25 mouse cellular contexts compared by ENCODE assay signal in genomic region chr6:128416169-128416568, GRCm38 (mm10). TPM values are rescaled to one million over a fixed set of nuclear protein-coding genes. Genes with fewer than 3 reads are reported as not detected.
"Had no signal": no experiment of that assay in that cellular context is flagged by ENCODE, and none has a peak within 500 bp of the region (broad histone marks: within the 10 kb centered on the region; RNA-seq: fewer than 3 reads in every experiment).

No protein-coding gene starts in this region.

- H3K4me1 ChIP-seq: neural tube, embryonic 13.5 days; stomach, embryonic 15.5 days had no signal

- H3K27me3 ChIP-seq: neural tube, embryonic 13.5 days; neural tube, embryonic 15.5 days; stomach, embryonic 15.5 days had no signal

- H3K9me3 ChIP-seq: neural tube, embryonic 13.5 days; neural tube, embryonic 15.5 days; stomach, embryonic 15.5 days had no signal

- DNase-seq: retina, postnatal 1 day; right cerebral cortex, adult 18-20 months; right cerebral cortex, postnatal 14 days; right cerebral cortex, postnatal 25 days; right cerebral cortex, postnatal 4 days; spleen, adult 18-20 months; thymus, adult 18-20 months; thymus, adult 2 months; thymus, postnatal 14 days; thymus, postnatal 25 days; thymus, postnatal 36 days; thymus, postnatal 4 days had no signal

- H3K9ac ChIP-seq: neural tube, embryonic 13.5 days; neural tube, embryonic 15.5 days; stomach, embryonic 15.5 days had no signal

- H3K4me2 ChIP-seq: neural tube, embryonic 13.5 days; neural tube, embryonic 15.5 days; stomach, embryonic 15.5 days had no signal

- H3K4me3 ChIP-seq: neural tube, embryonic 13.5 days; neural tube, embryonic 15.5 days; stomach, embryonic 15.5 days had no signal

- H3K27ac ChIP-seq: neural tube, embryonic 13.5 days; neural tube, embryonic 15.5 days; stomach, embryonic 15.5 days; stomach, postnatal 0 days had no signal

RNA-seq across cellular contexts. Expression of gene Gm44596, which starts 40.9 kb away (rescaled TPM):
- total RNA-seq: neutrophil, adult 5-6 weeks had no signal
- polyA plus RNA-seq: neural tube, embryonic 13.5 days; neural tube, embryonic 14.5 days; neural tube, embryonic 15.5 days; small intestine, adult 2 months; spleen, adult 2 months; stomach, embryonic 14.5 days; stomach, embryonic 15.5 days; stomach, embryonic 16.5 days; stomach, postnatal 0 days; testis, adult 2 months; thymus, adult 2 months; thymus, postnatal 0 days; urinary bladder, adult 2 months had no signal

RNA-seq across cellular contexts. Expression of gene Tex52, which starts 40.9 kb away (rescaled TPM):
- total RNA-seq: neutrophil, adult 5-6 weeks had no signal
- polyA plus RNA-seq: small intestine, adult 2 months; urinary bladder, adult 2 months had no signal
